Mouse (Mus musculus) erythroblast, embryonic 14.5 days (primary cell): ENCODE measurements around the gene Cmc1.

Source experiments
- GATA1 ChIP-seq: IDR thresholded peaks from 2 replicates; pipeline ENCODE4 v1.6.1; 2012; ENCODE audit warnings: low read length, inconsistent platforms, mixed read lengths
- TAL1 ChIP-seq: IDR thresholded peaks from 3 replicates; pipeline ENCODE4 v1.6.1; 2012; ENCODE audit warnings: low read length, inconsistent platforms, mixed read lengths

DNA sequence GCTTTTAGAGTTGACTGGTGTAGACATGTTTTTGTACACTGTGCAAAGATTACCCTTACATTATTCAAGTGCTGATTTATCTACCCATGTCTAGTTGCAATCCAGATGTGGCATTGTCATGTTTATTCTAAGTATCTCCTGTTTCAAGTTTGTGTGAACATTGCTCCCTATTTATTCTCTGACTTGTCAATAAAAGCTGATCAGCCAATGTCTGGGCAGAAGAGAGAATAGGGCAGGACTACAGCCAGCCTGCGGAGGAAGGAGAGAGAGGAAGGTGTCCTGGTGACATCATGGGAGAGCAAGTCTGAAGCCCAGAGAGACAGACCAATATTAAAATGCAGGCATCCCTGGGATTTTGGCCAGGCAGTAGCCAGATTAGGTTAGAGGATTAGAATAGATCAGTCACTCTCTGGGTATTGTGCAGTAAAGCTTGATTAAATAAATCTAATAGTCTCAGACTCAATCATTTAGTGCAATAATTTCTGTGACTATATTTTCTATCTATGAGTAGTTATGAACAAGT is 104.9 kb downstream of the Cmc1 start:
- TF ChIP-seq TAL1 (no peak), GATA1 (no peak)
